Mouse (Mus musculus): ENCODE data around the gene Rassf1. TPM values are rescaled to one million over a fixed set of nuclear protein-coding genes. Genes with fewer than 3 reads are reported as not detected.

Rassf1 gene
- polyA plus RNA-seq, 1 experiment from 2014 or later = 68.9 TPM

- ATAC-seq (ENCODE audit: low FRiP score, low TSS enrichment) = no peak
- WGBS = 51% methylated on average over 14 of the region's 14 CpGs
- peaks cover 33% of the 10 kb centered on the region for H3K4me1 ChIP-seq (ENCODE audit: insufficient read depth, low read length)
- H3K27ac ChIP-seq (ENCODE audit: low read length) = no peak overlapping the region
- H3K4me2 ChIP-seq (replicated peaks; ENCODE audit: low read depth, low read length) = no peak overlapping the region
- H3K36me3 ChIP-seq (ENCODE audit: insufficient read depth, low read length) = peaks cover 3% of the 10 kb centered on the region; the same call in 1 of the 2 replicates
- no peaks in the 10 kb centered on the region for H3K9me3 ChIP-seq (ENCODE audit: low read length)
- H3K4me3 ChIP-seq (ENCODE audit: low read length) = no peak overlapping the region
- no peak overlapping the region for H3K9ac ChIP-seq (replicated peaks; ENCODE audit: low read length)
- no peaks in the 10 kb centered on the region for H3K27me3 ChIP-seq (ENCODE audit: insufficient read depth, low read length)
Measured at GRCm38 (mm10) chr9:107599842-107600241, 48.5 kb downstream of the Rassf1 start.

- peaks cover 42% of the 10 kb centered on the region for H3K4me1 ChIP-seq (ENCODE audit: insufficient read depth, low read length)
- H3K9me3 ChIP-seq (ENCODE audit: low read length) = no peaks in the 10 kb centered on the region
- H3K4me2 ChIP-seq (replicated peaks; ENCODE audit: low read depth, low read length) = no peak overlapping the region
- no peak overlapping the region for H3K4me3 ChIP-seq (ENCODE audit: low read length)
- WGBS = 76% methylated on average over 12 of the region's 12 CpGs
- no peak overlapping the region for H3K27ac ChIP-seq (ENCODE audit: low read length)
- ATAC-seq (ENCODE audit: low FRiP score, low TSS enrichment) = no peak
- H3K9ac ChIP-seq (replicated peaks; ENCODE audit: low read length) = no peak overlapping the region
- peaks cover 3% of the 10 kb centered on the region; the same call in 1 of the 2 replicates for H3K36me3 ChIP-seq (ENCODE audit: insufficient read depth, low read length)
- H3K27me3 ChIP-seq (ENCODE audit: insufficient read depth, low read length) = no peaks in the 10 kb centered on the region
Measured at GRCm38 (mm10) chr9:107600745-107601144, 49.4 kb downstream of the Rassf1 start.

- Histone ChIP-seq H3K4me2 (replicated peaks; ENCODE audit: low read depth, low read length) (no peak overlapping the region), H3K4me1 (ENCODE audit: insufficient read depth, low read length) (peaks cover 47% of the 10 kb centered on the region), H3K9ac (replicated peaks; ENCODE audit: low read length) (no peak overlapping the region), H3K9me3 (ENCODE audit: low read length) (no peaks in the 10 kb centered on the region), H3K4me3 (ENCODE audit: low read length) (no peak overlapping the region), H3K36me3 (ENCODE audit: insufficient read depth, low read length) (peaks cover 3% of the 10 kb centered on the region; the same call in 1 of the 2 replicates), H3K27ac (ENCODE audit: low read length) (no peak overlapping the region), H3K27me3 (ENCODE audit: insufficient read depth, low read length) (no peaks in the 10 kb centered on the region)
- 85% methylated on average over 11 of the region's 11 CpGs for WGBS
- ATAC-seq (ENCODE audit: low FRiP score, low TSS enrichment) = no peak
Measured at GRCm38 (mm10) chr9:107601275-107601674, 49.9 kb downstream of the Rassf1 start.

GRCm38 (mm10) chr9:107602068-107602648 is 50.8 kb downstream of the Rassf1 start:
- H3K36me3 ChIP-seq (ENCODE audit: insufficient read depth, low read length) = peaks cover 3% of the 10 kb centered on the region; the same call in 1 of the 2 replicates
- peak; percentile 20; the same call in 1 of the 2 replicates for ATAC-seq (ENCODE audit: low FRiP score, low TSS enrichment)
- no peaks in the 10 kb centered on the region for H3K9me3 ChIP-seq (ENCODE audit: low read length)
- H3K4me1 ChIP-seq (ENCODE audit: insufficient read depth, low read length) = peaks cover 56% of the 10 kb centered on the region
- no peak overlapping the region for H3K4me3 ChIP-seq (ENCODE audit: low read length)
- WGBS = 9% methylated on average over 10 of the region's 10 CpGs
- no peaks in the 10 kb centered on the region for H3K27me3 ChIP-seq (ENCODE audit: insufficient read depth, low read length)
- H3K27ac ChIP-seq (ENCODE audit: low read length) = peak overlapping the region; percentile 21; the same call in 1 of the 2 replicates
- H3K4me2 ChIP-seq (replicated peaks; ENCODE audit: low read depth, low read length) = 0 out of 2 replicates have a peak overlapping the region, but pooled peaks have one; percentile 28
- H3K9ac ChIP-seq (replicated peaks; ENCODE audit: low read length) = peak overlapping the region; percentile 45

GRCm38 (mm10) chr9:107603251-107603650 is 51.9 kb downstream of the Rassf1 start:
- peaks cover 66% of the 10 kb centered on the region for H3K4me1 ChIP-seq (ENCODE audit: insufficient read depth, low read length)

GRCm38 (mm10) chr9:107605041-107605661 is 53.8 kb downstream of the Rassf1 start:
- peak; percentile 78 for ATAC-seq (ENCODE audit: low FRiP score, low TSS enrichment)
- Histone ChIP-seq H3K4me2 (replicated peaks; ENCODE audit: low read depth, low read length) (peak overlapping the region; percentile 60), H3K27ac (ENCODE audit: low read length) (peak overlapping the region; percentile 94), H3K36me3 (ENCODE audit: insufficient read depth, low read length) (peaks cover 3% of the 10 kb centered on the region; the same call in 1 of the 2 replicates), H3K27me3 (ENCODE audit: insufficient read depth, low read length) (no peaks in the 10 kb centered on the region), H3K9me3 (ENCODE audit: low read length) (no peaks in the 10 kb centered on the region), H3K4me3 (ENCODE audit: low read length) (peak overlapping the region; percentile 40), H3K9ac (replicated peaks; ENCODE audit: low read length) (peak overlapping the region; percentile 73), H3K4me1 (ENCODE audit: insufficient read depth, low read length) (peaks cover 79% of the 10 kb centered on the region)
- 25% methylated on average over 22 of the region's 23 CpGs for WGBS

More at GRCm38 (mm10) chr9:107603251-107603650, 51.9 kb downstream of the Rassf1 start:
- H3K4me2 ChIP-seq (replicated peaks; ENCODE audit: low read depth, low read length) = no peak overlapping the region
- H3K36me3 ChIP-seq (ENCODE audit: insufficient read depth, low read length) = peaks cover 3% of the 10 kb centered on the region; the same call in 1 of the 2 replicates
- H3K27me3 ChIP-seq (ENCODE audit: insufficient read depth, low read length) = no peaks in the 10 kb centered on the region
- H3K4me3 ChIP-seq (ENCODE audit: low read length) = no peak overlapping the region
- WGBS = 51% methylated on average over 6 of the region's 6 CpGs
- no peak for ATAC-seq (ENCODE audit: low FRiP score, low TSS enrichment)
- H3K27ac ChIP-seq (ENCODE audit: low read length) = no peak overlapping the region
- H3K9ac ChIP-seq (replicated peaks; ENCODE audit: low read length) = no peak overlapping the region
- H3K9me3 ChIP-seq (ENCODE audit: low read length) = no peaks in the 10 kb centered on the region

- 15% methylated on average over 9 of the region's 9 CpGs for WGBS
- Histone ChIP-seq H3K27ac (ENCODE audit: low read length) (peak overlapping the region; percentile 94), H3K9ac (replicated peaks; ENCODE audit: low read length) (peak overlapping the region; percentile 54), H3K4me2 (replicated peaks; ENCODE audit: low read depth, low read length) (peak overlapping the region; percentile 49), H3K36me3 (ENCODE audit: insufficient read depth, low read length) (no peaks in the 10 kb centered on the region; the same call in 1 of the 2 replicates), H3K4me1 (ENCODE audit: insufficient read depth, low read length) (peaks cover 83% of the 10 kb centered on the region), H3K4me3 (ENCODE audit: low read length) (peak overlapping the region; percentile 32), H3K27me3 (ENCODE audit: insufficient read depth, low read length) (no peaks in the 10 kb centered on the region), H3K9me3 (ENCODE audit: low read length) (no peaks in the 10 kb centered on the region)
- no peak for ATAC-seq (ENCODE audit: low FRiP score, low TSS enrichment)
Measured at GRCm38 (mm10) chr9:107606591-107606990, 55.2 kb downstream of the Rassf1 start.

GRCm38 (mm10) chr9:107607036-107607435 is 55.7 kb downstream of the Rassf1 start:
- peak overlapping the region; percentile 54 for H3K9ac ChIP-seq (replicated peaks; ENCODE audit: low read length)
- peak overlapping the region; percentile 94 for H3K27ac ChIP-seq (ENCODE audit: low read length)
- H3K9me3 ChIP-seq (ENCODE audit: low read length) = no peaks in the 10 kb centered on the region
- H3K4me1 ChIP-seq (ENCODE audit: insufficient read depth, low read length) = peaks cover 84% of the 10 kb centered on the region
- no peaks in the 10 kb centered on the region for H3K27me3 ChIP-seq (ENCODE audit: insufficient read depth, low read length)
- peak overlapping the region; percentile 32 for H3K4me3 ChIP-seq (ENCODE audit: low read length)
- no peak for ATAC-seq (ENCODE audit: low FRiP score, low TSS enrichment)
- peak overlapping the region; percentile 49 for H3K4me2 ChIP-seq (replicated peaks; ENCODE audit: low read depth, low read length)
- H3K36me3 ChIP-seq (ENCODE audit: insufficient read depth, low read length) = no peaks in the 10 kb centered on the region
- 54% methylated on average over 2 of the region's 2 CpGs for WGBS

GRCm38 (mm10) chr9:107607653-107608245 is 56.4 kb downstream of the Rassf1 start:
- Histone ChIP-seq H3K4me3 (ENCODE audit: low read length) (peak overlapping the region; percentile 32; the same call in 1 of the 2 replicates), H3K4me1 (ENCODE audit: insufficient read depth, low read length) (peaks cover 84% of the 10 kb centered on the region), H3K9ac (replicated peaks; ENCODE audit: low read length) (peak overlapping the region; percentile 54), H3K36me3 (ENCODE audit: insufficient read depth, low read length) (no peaks in the 10 kb centered on the region), H3K27me3 (ENCODE audit: insufficient read depth, low read length) (no peaks in the 10 kb centered on the region), H3K27ac (ENCODE audit: low read length) (peak overlapping the region; percentile 94), H3K4me2 (replicated peaks; ENCODE audit: low read depth, low read length) (peak overlapping the region; percentile 49), H3K9me3 (ENCODE audit: low read length) (no peaks in the 10 kb centered on the region)
- ATAC-seq (ENCODE audit: low FRiP score, low TSS enrichment) = no peak
- 63% methylated on average over 9 of the region's 9 CpGs for WGBS
